Comparison of ENCODE assay signal across 9 mouse cellular contexts in the genomic region with DNA sequence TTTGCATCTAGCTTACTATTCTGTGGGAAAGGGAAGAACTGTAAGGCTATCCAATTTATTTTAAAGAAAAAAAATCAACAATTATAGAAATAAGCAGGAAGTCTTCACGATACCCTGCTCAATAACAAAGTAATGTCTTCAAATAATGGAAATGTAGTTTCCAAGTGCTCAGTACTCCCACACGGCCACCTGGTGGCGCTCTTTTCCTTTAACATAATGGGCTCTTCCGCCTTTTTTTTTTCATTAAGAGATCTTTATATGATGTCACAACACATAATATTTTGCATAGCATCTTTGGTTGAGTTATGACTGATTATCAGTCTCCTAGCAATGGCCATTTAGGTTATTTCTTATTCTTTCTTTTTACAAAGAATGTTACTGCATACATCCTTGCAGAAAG. TPM values are rescaled to one million over a fixed set of nuclear protein-coding genes. Genes with fewer than 3 reads are reported as not detected.
DNase-seq lines count a peak whose midpoint lies in the region; ATAC-seq and TF ChIP-seq lines count a peak whose summit lies in the region.
"Had no signal": no experiment of that assay in that cellular context is flagged by ENCODE, and none has a peak within 500 bp of the region (broad histone marks: within the 10 kb centered on the region; RNA-seq: fewer than 3 reads in every experiment).

No protein-coding gene starts in this region.

- H3K9me3 ChIP-seq in kidney, postnatal 0 days (replicated peaks; ENCODE audit: low read length) = no peaks in the 10 kb centered on the region
- H3K9me3 ChIP-seq: hindbrain, embryonic 13.5 days; limb, embryonic 10.5 days had no signal

- H3K36me3 ChIP-seq in kidney, postnatal 0 days (ENCODE audit: insufficient read depth, low read length) = no peaks in the 10 kb centered on the region
- H3K36me3 ChIP-seq: hindbrain, embryonic 13.5 days; limb, embryonic 10.5 days had no signal

- no peak overlapping the region for H3K27ac ChIP-seq in kidney, postnatal 0 days
- H3K27ac ChIP-seq: hindbrain, embryonic 13.5 days; limb, embryonic 10.5 days had no signal

- no peak overlapping the region for H3K4me3 ChIP-seq in kidney, postnatal 0 days (replicated peaks; ENCODE audit: low read depth, low read length)
- H3K4me3 ChIP-seq: hindbrain, embryonic 13.5 days; limb, embryonic 10.5 days had no signal

- H3K27me3 ChIP-seq in kidney, postnatal 0 days (ENCODE audit: insufficient read depth, low read length) = no peaks in the 10 kb centered on the region
- H3K27me3 ChIP-seq: hindbrain, embryonic 13.5 days had no signal

- 49% methylated on average over 4 of the region's 4 CpGs for WGBS in kidney, postnatal 0 days

- peak; percentile 56 for TF ChIP-seq CTCF in kidney, postnatal 0 days (IDR thresholded peaks at IDR 0.05; ENCODE audit: low read depth)

- H3K4me1 ChIP-seq in kidney, postnatal 0 days (replicated peaks; ENCODE audit: insufficient read depth, low read length) = no peaks in the 10 kb centered on the region
- H3K4me1 ChIP-seq: hindbrain, embryonic 13.5 days; limb, embryonic 10.5 days had no signal

- H3K9ac ChIP-seq in kidney, postnatal 0 days (ENCODE audit: low read depth, low read length) = no peak overlapping the region
- H3K9ac ChIP-seq: hindbrain, embryonic 13.5 days had no signal

- no peak for ATAC-seq in kidney, postnatal 0 days (replicated peaks; ENCODE audit: low FRiP score, low read depth)

- DNase-seq in kidney, postnatal 0 days (ENCODE audit: low spot score) = peak; percentile 28
- DNase-seq in kidney, adult 18-20 months = no peak
- DNase-seq in right cerebral cortex, postnatal 4 days = peak; percentile 61
- no peak for DNase-seq in right cerebral cortex, adult 18-20 months
- DNase-seq in ZHBTc4 (ENCODE audit: low read depth, low spot score) = peak; percentile 57
- DNase-seq in retina, postnatal 1 day = peak; percentile 72
- DNase-seq in gastrocnemius, adult 8-10 months (ENCODE audit: low spot score in 2 of 2) = no peak

- H3K4me2 ChIP-seq in kidney, postnatal 0 days (ENCODE audit: low read length) = no peak overlapping the region
- H3K4me2 ChIP-seq: hindbrain, embryonic 13.5 days had no signal

RNA-seq across cellular contexts. Expression of gene Kbtbd8, which starts 29.0 kb away (rescaled TPM):
- polyA plus RNA-seq in kidney, postnatal 0 days (2015; fragmentation: Nextera tagmentation; extraction: Ambion mirVana) = 1.4 and 1.6 TPM in 2 replicates
- total RNA-seq in gastrocnemius, adult 8-10 months (2022) = 1 to 10 TPM; 2.1 to 4.6 (median 3.0) TPM

Comparison
In these comparisons a context has a peak if more than half of its experiments do, and no peak if none do; other contexts are left out.
1. DNase-seq: peak in kidney, postnatal 0 days (single experiment), right cerebral cortex, postnatal 4 days (single experiment), ZHBTc4 (single experiment) and retina, postnatal 1 day (single experiment); none in kidney, adult 18-20 months (single experiment), right cerebral cortex, adult 18-20 months (single experiment) and gastrocnemius, adult 8-10 months (0 of 2).